Comparison of ENCODE assay signal across 31 mouse cellular contexts in genomic region chr2:130558015-130558414, GRCm38 (mm10). TPM values are rescaled to one million over a fixed set of nuclear protein-coding genes. Genes with fewer than 3 reads are reported as not detected.
DNase-seq lines count a peak whose midpoint lies in the region; ATAC-seq and TF ChIP-seq lines count a peak whose summit lies in the region.
"Had no signal": no experiment of that assay in that cellular context is flagged by ENCODE, and none has a peak within 500 bp of the region (broad histone marks: within the 10 kb centered on the region; RNA-seq: fewer than 3 reads in every experiment).

No protein-coding gene starts in this region.

- DNase-seq in hindbrain, postnatal 0 days (ENCODE audit: low spot score) = no peak
- no peak for DNase-seq in liver, postnatal 0 days
- peak; percentile 11 for DNase-seq in CH12.LX (ENCODE audit: extremely low read depth)
- DNase-seq in R1 (ENCODE audit: low read depth, low spot score) = peak; percentile 33
- DNase-seq in Muller cell, postnatal 12 days (ENCODE audit: inconsistent ontology term) = no peak
- DNase-seq in midbrain, embryonic 14.5 days = no peak
- DNase-seq: adrenal gland, adult 2 months; cerebellum, adult 11 months; cerebellum, postnatal 10 days; gastrocnemius, postnatal 25 days; kidney, adult 2 months; kidney, postnatal 36 days; left cerebral cortex, postnatal 4 days; lung, adult 18-20 months; retina, postnatal 1 day; right cerebral cortex, postnatal 25 days; spleen, adult 18-20 months had no signal

- no peak for TF ChIP-seq EP300 in liver, postnatal 0 days (IDR thresholded peaks at IDR 0.05; ENCODE audit: low read depth)
- no peak for TF ChIP-seq EP300 in CH12.LX (IDR thresholded peaks at IDR 0.05; ENCODE audit: low read length)

- peaks cover 28% of the 10 kb centered on the region for H3K36me3 ChIP-seq in hindbrain, postnatal 0 days (ENCODE audit: insufficient read depth, low read length)
- H3K36me3 ChIP-seq in hindbrain, embryonic 16.5 days (ENCODE audit: control insufficient read depth, insufficient read depth, low read length) = peaks cover 23% of the 10 kb centered on the region
- peaks cover 15% of the 10 kb centered on the region; the same call in 1 of the 2 replicates for H3K36me3 ChIP-seq in liver, postnatal 0 days (replicated peaks; ENCODE audit: insufficient read depth, low read length)
- peaks cover 46% of the 10 kb centered on the region for H3K36me3 ChIP-seq in liver, embryonic 12.5 days
- H3K36me3 ChIP-seq in CH12.LX (replicated peaks in 1 of 2; ENCODE audit: control insufficient read depth in 1 of 2, insufficient read depth in 1 of 2, low read length in 1 of 2) = peaks cover 15 to 60% of the 10 kb centered on the region in 2 experiments
- peaks cover 48% of the 10 kb centered on the region for H3K36me3 ChIP-seq in midbrain, embryonic 14.5 days (ENCODE audit: control insufficient read depth, insufficient read depth, low read length)

- dilution Hi-C loops in CH12.LX (cut with MboI; ENCODE audit: extremely low pct_ligation_motif_present, extremely low pct_unique_long_range_greater_than_20kb, low sequenced_read_pairs) = no loop called here

- H3K27me3 ChIP-seq in hindbrain, postnatal 0 days (ENCODE audit: insufficient read depth, low read length) = no peaks in the 10 kb centered on the region
- H3K27me3 ChIP-seq in hindbrain, embryonic 16.5 days (replicated peaks; ENCODE audit: control insufficient read depth, insufficient read depth, low read length) = no peaks in the 10 kb centered on the region
- no peaks in the 10 kb centered on the region for H3K27me3 ChIP-seq in liver, postnatal 0 days (ENCODE audit: insufficient read depth, low read length)
- no peaks in the 10 kb centered on the region for H3K27me3 ChIP-seq in liver, embryonic 12.5 days (replicated peaks)
- H3K27me3 ChIP-seq in CH12.LX (replicated peaks) = no peaks in the 10 kb centered on the region
- H3K27me3 ChIP-seq in midbrain, embryonic 14.5 days (ENCODE audit: control insufficient read depth, insufficient read depth, low read length) = no peaks in the 10 kb centered on the region
- H3K27me3 ChIP-seq: limb, embryonic 15.5 days; midbrain, embryonic 12.5 days; neural tube, embryonic 12.5 days had no signal

- 63% methylated on average over 2 of the region's 2 CpGs for WGBS in hindbrain, postnatal 0 days
- WGBS in hindbrain, embryonic 16.5 days = 73% methylated on average over 2 of the region's 2 CpGs
- WGBS in liver, postnatal 0 days (ENCODE audit: insufficient replicate concordance) = 65% methylated on average over 2 of the region's 2 CpGs
- WGBS in liver, embryonic 12.5 days (ENCODE audit: insufficient replicate concordance) = 59% methylated on average over 2 of the region's 2 CpGs
- 70% methylated on average over 2 of the region's 2 CpGs for WGBS in midbrain, embryonic 14.5 days

- peak; percentile 42 for TF ChIP-seq RAD21 in CH12.LX (IDR thresholded peaks at IDR 0.05; ENCODE audit: low read depth, low read length)

- no peak overlapping the region for H3K4me2 ChIP-seq in hindbrain, postnatal 0 days (ENCODE audit: low read depth, low read length)
- no peak overlapping the region for H3K4me2 ChIP-seq in hindbrain, embryonic 16.5 days (ENCODE audit: low read length)
- no peak overlapping the region for H3K4me2 ChIP-seq in liver, postnatal 0 days (ENCODE audit: low read depth, low read length)
- no peak overlapping the region for H3K4me2 ChIP-seq in liver, embryonic 12.5 days
- no peak overlapping the region for H3K4me2 ChIP-seq in CH12.LX (ENCODE audit: insufficient read depth, low read depth, poor library complexity, severe bottlenecking)
- H3K4me2 ChIP-seq in midbrain, embryonic 14.5 days (ENCODE audit: low read length) = no peak overlapping the region
- H3K4me2 ChIP-seq: limb, embryonic 15.5 days; midbrain, embryonic 12.5 days; neural tube, embryonic 12.5 days had no signal

- no peak overlapping the region for H3K27ac ChIP-seq in hindbrain, postnatal 0 days
- H3K27ac ChIP-seq in hindbrain, embryonic 16.5 days (ENCODE audit: low read depth, low read length) = no peak overlapping the region
- H3K27ac ChIP-seq in liver, postnatal 0 days (ENCODE audit: low read depth) = no peak overlapping the region
- no peak overlapping the region for H3K27ac ChIP-seq in liver, embryonic 12.5 days
- H3K27ac ChIP-seq in CH12.LX (ENCODE audit: insufficient read depth, low read depth) = no peak overlapping the region
- no peak overlapping the region for H3K27ac ChIP-seq in midbrain, embryonic 14.5 days (replicated peaks; ENCODE audit: low read depth, low read length)
- H3K27ac ChIP-seq: forebrain, embryonic 10.5 days; hindbrain, embryonic 10.5 days; limb, embryonic 15.5 days; midbrain, embryonic 12.5 days; neural tube, embryonic 12.5 days had no signal

- TF ChIP-seq POLR2A in CH12.LX (IDR thresholded peaks at IDR 0.05; ENCODE audit: low read depth, low read length) = no peak

- H3K4me1 ChIP-seq in hindbrain, postnatal 0 days (ENCODE audit: insufficient read depth, low read length) = no peaks in the 10 kb centered on the region
- H3K4me1 ChIP-seq in hindbrain, embryonic 16.5 days (ENCODE audit: control insufficient read depth, insufficient read depth, low read depth, low read length) = peaks cover 4% of the 10 kb centered on the region
- H3K4me1 ChIP-seq in liver, postnatal 0 days (ENCODE audit: insufficient read depth) = peaks cover 5% of the 10 kb centered on the region
- H3K4me1 ChIP-seq in liver, embryonic 12.5 days = peaks cover 8% of the 10 kb centered on the region
- H3K4me1 ChIP-seq in CH12.LX (ENCODE audit: control insufficient read depth in 1 of 2, insufficient read depth in 2 of 2) = peaks cover 0 to 21% of the 10 kb centered on the region in 2 experiments; a peak in 2 of 4 replicates
- peaks cover under 1% of the 10 kb centered on the region; the same call in 1 of the 2 replicates for H3K4me1 ChIP-seq in midbrain, embryonic 14.5 days (ENCODE audit: control insufficient read depth, insufficient read depth, low read length)

- peak; percentile 35; the same call in 1 of the 2 replicates for TF ChIP-seq CTCF in hindbrain, postnatal 0 days (IDR thresholded peaks at IDR 0.05; ENCODE audit: low read depth)
- TF ChIP-seq CTCF in liver, postnatal 0 days (IDR thresholded peaks at IDR 0.05; ENCODE audit: low read depth) = peak; percentile 43
- TF ChIP-seq CTCF in CH12.LX (conservative IDR thresholded peaks at IDR 0.05 in 1 of 2, IDR thresholded peaks at IDR 0.05 in 1 of 2; ENCODE audit: low read depth in 2 of 2, low read length in 2 of 2) = peak in 1 of 2 experiments; percentile 48; a peak in 2 of 4 replicates

- H3K79me2 ChIP-seq in CH12.LX (replicated peaks; ENCODE audit: control insufficient read depth, extremely low read depth, insufficient read depth, poor library complexity, severe bottlenecking) = no peaks in the 10 kb centered on the region

- in situ Hi-C loops in CH12.LX (cut with MboI; ENCODE audit: low pct_ligation_motif_present, low pct_unique_long_range_greater_than_20kb, low sequenced_read_pairs) = loop anchor here (10.0 to 25.0 kb wide), 2 partner anchors 113 to 271 kb away; partner anchors contain the start of genes Ebf4 and Idh3b

- no peak overlapping the region for H3K9ac ChIP-seq in hindbrain, postnatal 0 days (replicated peaks; ENCODE audit: low read length)
- no peak overlapping the region for H3K9ac ChIP-seq in hindbrain, embryonic 16.5 days (ENCODE audit: low read depth, low read length)
- H3K9ac ChIP-seq in liver, postnatal 0 days (replicated peaks) = no peak overlapping the region
- no peak overlapping the region for H3K9ac ChIP-seq in liver, embryonic 12.5 days
- H3K9ac ChIP-seq in CH12.LX (ENCODE audit: insufficient read depth, low read depth) = no peak overlapping the region
- H3K9ac ChIP-seq in midbrain, embryonic 14.5 days (replicated peaks; ENCODE audit: low read length) = no peak overlapping the region
- H3K9ac ChIP-seq: limb, embryonic 15.5 days; midbrain, embryonic 12.5 days; neural tube, embryonic 12.5 days had no signal

- H3K4me3 ChIP-seq in hindbrain, postnatal 0 days (ENCODE audit: low read length) = no peak overlapping the region
- no peak overlapping the region for H3K4me3 ChIP-seq in hindbrain, embryonic 16.5 days (ENCODE audit: low read length)
- H3K4me3 ChIP-seq in liver, postnatal 0 days (ENCODE audit: low read depth, low read length) = no peak overlapping the region
- no peak overlapping the region for H3K4me3 ChIP-seq in liver, embryonic 12.5 days
- H3K4me3 ChIP-seq in CH12.LX (replicated peaks in 1 of 3; ENCODE audit: low read depth in 2 of 3, low read length in 2 of 3, poor library complexity in 1 of 3) = no peak overlapping the region
- no peak overlapping the region for H3K4me3 ChIP-seq in midbrain, embryonic 14.5 days (replicated peaks; ENCODE audit: low read depth, low read length)
- H3K4me3 ChIP-seq: forebrain, embryonic 10.5 days; hindbrain, embryonic 10.5 days; limb, embryonic 15.5 days; midbrain, embryonic 12.5 days; neural tube, embryonic 12.5 days had no signal

- no peaks in the 10 kb centered on the region for H3K9me3 ChIP-seq in hindbrain, postnatal 0 days (ENCODE audit: low read length)
- H3K9me3 ChIP-seq in hindbrain, embryonic 16.5 days (ENCODE audit: control insufficient read depth, low read length) = no peaks in the 10 kb centered on the region
- H3K9me3 ChIP-seq in liver, postnatal 0 days (ENCODE audit: low read length) = no peaks in the 10 kb centered on the region
- no peaks in the 10 kb centered on the region for H3K9me3 ChIP-seq in liver, embryonic 12.5 days (replicated peaks)
- H3K9me3 ChIP-seq in CH12.LX (replicated peaks; ENCODE audit: low read length) = no peaks in the 10 kb centered on the region
- no peaks in the 10 kb centered on the region for H3K9me3 ChIP-seq in midbrain, embryonic 14.5 days (ENCODE audit: control insufficient read depth, low read length)
- H3K9me3 ChIP-seq: forebrain, embryonic 10.5 days; hindbrain, embryonic 10.5 days; limb, embryonic 15.5 days; midbrain, embryonic 12.5 days; neural tube, embryonic 12.5 days had no signal

- no peak for ATAC-seq in hindbrain, postnatal 0 days
- no peak for ATAC-seq in hindbrain, embryonic 16.5 days
- no peak for ATAC-seq in liver, postnatal 0 days
- ATAC-seq in liver, embryonic 12.5 days = no peak
- ATAC-seq in midbrain, embryonic 14.5 days (ENCODE audit: low FRiP score, low TSS enrichment) = no peak
- ATAC-seq: forebrain, embryonic 16.5 days had no signal

RNA-seq across cellular contexts. Expression of gene Mrps26, which starts 5.5 kb away (rescaled TPM):
- 67.7 and 75.4 TPM in 2 replicates for total RNA-seq in hindbrain, postnatal 0 days (2014; rRNA removed)
- polyA plus RNA-seq in hindbrain, postnatal 0 days (2015; fragmentation: Nextera tagmentation; extraction: Ambion mirVana) = 115 and 120 TPM in 2 replicates
- polyA plus RNA-seq in hindbrain, embryonic 16.5 days (2015; fragmentation: Nextera tagmentation; extraction: Ambion mirVana) = 103 and 113 TPM in 2 replicates
- 38.8 and 39.8 TPM in 2 replicates for polyA plus RNA-seq in liver, postnatal 0 days (2015; fragmentation: Nextera tagmentation; extraction: Ambion mirVana)
- 77.5 and 79.8 TPM in 2 replicates for polyA plus RNA-seq in liver, embryonic 12.5 days (2016; fragmentation: Nextera tagmentation; extraction: Ambion mirVana)
- total RNA-seq in CH12.LX (2012; rRNA removed) = 68.7 and 83.2 TPM in 2 replicates
- total RNA-seq in CH12.LX (2014; rRNA removed) = 71.4 and 74.7 TPM in 2 replicates
- 101 and 137 TPM in 2 replicates for polyA plus RNA-seq in CH12.LX (2012; ENCODE audit: insufficient read length, low read depth)
- polyA plus RNA-seq in midbrain, embryonic 14.5 days (2014; fragmentation: Nextera tagmentation; extraction: Ambion mirVana) = 98.4 and 112 TPM in 2 replicates

RNA-seq across cellular contexts. Expression of gene Oxt, which starts 18.0 kb away (rescaled TPM):
- 4.9 TPM in 1 of 2 replicates, not detected in the other for total RNA-seq in hindbrain, postnatal 0 days (2014; rRNA removed)
- polyA plus RNA-seq in hindbrain, postnatal 0 days (2015; fragmentation: Nextera tagmentation; extraction: Ambion mirVana) = not detected in 2 replicates
- 0.31 TPM in 1 of 2 replicates, not detected in the other for polyA plus RNA-seq in hindbrain, embryonic 16.5 days (2015; fragmentation: Nextera tagmentation; extraction: Ambion mirVana)
- polyA plus RNA-seq in liver, postnatal 0 days (2015; fragmentation: Nextera tagmentation; extraction: Ambion mirVana) = not detected in 2 replicates
- not detected in 2 replicates for polyA plus RNA-seq in liver, embryonic 12.5 days (2016; fragmentation: Nextera tagmentation; extraction: Ambion mirVana)
- total RNA-seq in CH12.LX (2012; rRNA removed) (not detected in 2 replicates), CH12.LX (2014; rRNA removed) (not detected in 2 replicates)
- not detected in 2 replicates for polyA plus RNA-seq in CH12.LX (2012; ENCODE audit: insufficient read length, low read depth)
- 0.59 TPM in 1 of 2 replicates, not detected in the other for polyA plus RNA-seq in midbrain, embryonic 14.5 days (2014; fragmentation: Nextera tagmentation; extraction: Ambion mirVana)
- total RNA-seq: adrenal gland, adult 2 months; adrenal gland, postnatal 4 days; gastrocnemius, postnatal 25 days; left cerebral cortex, adult 18-20 months; megakaryocyte, adult 5-6 weeks had no signal
- polyA plus RNA-seq: adrenal gland, adult 2 months; embryonic facial prominence, embryonic 11.5 days; forebrain, embryonic 10.5 days; heart, embryonic 16.5 days; hindbrain, embryonic 10.5 days; kidney, adult 2 months; limb, embryonic 15.5 days; midbrain, embryonic 12.5 days; neural tube, embryonic 12.5 days; testis, adult 2 months had no signal

RNA-seq across cellular contexts. Expression of gene Avp, which starts 24.3 kb away (rescaled TPM):
- total RNA-seq in hindbrain, postnatal 0 days (2014; rRNA removed) = 0.78 and 1.5 TPM in 2 replicates
- 0.45 and 0.73 TPM in 2 replicates for polyA plus RNA-seq in hindbrain, postnatal 0 days (2015; fragmentation: Nextera tagmentation; extraction: Ambion mirVana)
- 2.4 TPM in 1 of 2 replicates, not detected in the other for polyA plus RNA-seq in hindbrain, embryonic 16.5 days (2015; fragmentation: Nextera tagmentation; extraction: Ambion mirVana)
- not detected in 2 replicates for polyA plus RNA-seq in liver, postnatal 0 days (2015; fragmentation: Nextera tagmentation; extraction: Ambion mirVana)
- not detected in 2 replicates for polyA plus RNA-seq in liver, embryonic 12.5 days (2016; fragmentation: Nextera tagmentation; extraction: Ambion mirVana)
- total RNA-seq in CH12.LX (2012; rRNA removed) = not detected in 2 replicates
- not detected in 2 replicates for total RNA-seq in CH12.LX (2014; rRNA removed)
- polyA plus RNA-seq in CH12.LX (2012; ENCODE audit: insufficient read length, low read depth) = not detected in 2 replicates
- 0.70 TPM in 1 of 2 replicates, not detected in the other for polyA plus RNA-seq in midbrain, embryonic 14.5 days (2014; fragmentation: Nextera tagmentation; extraction: Ambion mirVana)
- total RNA-seq: adrenal gland, adult 2 months; adrenal gland, postnatal 4 days; gastrocnemius, postnatal 25 days; megakaryocyte, adult 5-6 weeks had no signal
- polyA plus RNA-seq: adrenal gland, adult 2 months; embryonic facial prominence, embryonic 11.5 days; forebrain, embryonic 10.5 days; heart, embryonic 16.5 days; hindbrain, embryonic 10.5 days; kidney, adult 2 months; limb, embryonic 15.5 days; midbrain, embryonic 12.5 days; neural tube, embryonic 12.5 days; testis, adult 2 months had no signal

Comparison
In these comparisons a context has a peak if more than half of its experiments do, and no peak if none do; other contexts are left out.
1. DNase-seq: peak in CH12.LX (single experiment) and R1 (single experiment); none in hindbrain, postnatal 0 days (single experiment), liver, postnatal 0 days (single experiment), Muller cell, postnatal 12 days (single experiment) and midbrain, embryonic 14.5 days (single experiment).